Mouse (Mus musculus): Measurements from ENCODE around the gene Naa15. TPM values are rescaled to one million over a fixed set of nuclear protein-coding genes. Genes with fewer than 3 reads are reported as not detected.
"Not testable (repeated sequence)": the region's sequence is repeated elsewhere in the genome, so short reads cannot be mapped to it uniquely, and the experiment has no call there.

The Naa15 gene
- polyA plus RNA-seq, 1 experiment from 2014 or later: 49.9 TPM

DNA sequence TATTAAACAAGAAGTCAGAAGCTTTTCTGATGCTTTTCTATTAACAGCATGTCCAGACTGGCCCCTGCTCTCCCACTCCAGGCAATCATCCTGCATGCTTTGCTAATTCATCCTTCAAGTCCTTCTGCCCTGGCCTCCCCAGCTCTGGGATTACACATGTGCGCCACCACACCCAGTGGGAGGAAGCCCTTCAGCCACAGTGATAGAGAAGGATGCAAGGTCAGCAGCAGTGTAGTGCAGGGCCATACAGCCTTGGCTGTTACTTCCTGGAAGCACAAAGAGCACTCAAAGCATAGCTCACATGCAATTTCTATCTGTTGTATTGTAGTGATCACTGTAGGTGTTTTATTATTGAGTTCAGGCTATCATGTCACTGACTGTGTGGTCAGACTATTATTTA, 1.7 kb upstream of the Naa15 start:
- no peak overlapping the region for H3K4me3 ChIP-seq
- peaks cover 41% of the 10 kb centered on the region for H3K4me1 ChIP-seq
- H3K27ac ChIP-seq: peak overlapping the region; percentile 27
- 43% methylated on average over 1 of the region's 1 CpGs for WGBS (ENCODE audit: insufficient replicate concordance)
- no peaks in the 10 kb centered on the region for H3K9me3 ChIP-seq (replicated peaks)
- H3K4me2 ChIP-seq: no peak overlapping the region
- no peak for ATAC-seq
- no peaks in the 10 kb centered on the region for H3K36me3 ChIP-seq
- H3K27me3 ChIP-seq (replicated peaks): no peaks in the 10 kb centered on the region
- no peak overlapping the region for H3K9ac ChIP-seq

- WGBS (ENCODE audit: insufficient replicate concordance): under 1% methylated on average over 20 of the region's 30 CpGs
- peak; percentile 54 for ATAC-seq
- H3K27ac ChIP-seq: peak overlapping the region; percentile 97
- H3K4me1 ChIP-seq: peaks cover 56% of the 10 kb centered on the region
- H3K9me3 ChIP-seq (replicated peaks): no peaks in the 10 kb centered on the region
- H3K4me3 ChIP-seq: peak overlapping the region; percentile 99
- peaks cover 13% of the 10 kb centered on the region; the same call in 1 of the 2 replicates for H3K36me3 ChIP-seq
- H3K27me3 ChIP-seq (replicated peaks): no peaks in the 10 kb centered on the region
- H3K9ac ChIP-seq: peak overlapping the region; percentile 99
- H3K4me2 ChIP-seq: peak overlapping the region; percentile 85
Measured at GRCm38 (mm10) chr3:51416073-51416363, 1.1 kb downstream of the Naa15 start.

- H3K4me1 ChIP-seq: peaks cover 58% of the 10 kb centered on the region
- peak overlapping the region; percentile 85 for H3K4me2 ChIP-seq
- peaks cover 16% of the 10 kb centered on the region; the same call in 1 of the 2 replicates for H3K36me3 ChIP-seq
- no peaks in the 10 kb centered on the region for H3K27me3 ChIP-seq (replicated peaks)
- peak; percentile 53 for ATAC-seq
- peak overlapping the region; percentile 99 for H3K4me3 ChIP-seq
- peak overlapping the region; percentile 97 for H3K27ac ChIP-seq
- no peaks in the 10 kb centered on the region for H3K9me3 ChIP-seq (replicated peaks)
- H3K9ac ChIP-seq: peak overlapping the region; percentile 99
- WGBS (ENCODE audit: insufficient replicate concordance): under 1% methylated on average over 56 of the region's 68 CpGs
Measured at GRCm38 (mm10) chr3:51416364-51417134, 1.6 kb downstream of the Naa15 start.

GRCm38 (mm10) chr3:51417135-51417458, 2.1 kb downstream of the Naa15 start:
- WGBS (ENCODE audit: insufficient replicate concordance): 5% methylated on average over 8 of the region's 8 CpGs
- peak overlapping the region; percentile 85 for H3K4me2 ChIP-seq
- no peak for ATAC-seq
- peak overlapping the region; percentile 97 for H3K27ac ChIP-seq
- no peaks in the 10 kb centered on the region for H3K27me3 ChIP-seq (replicated peaks)
- peaks cover 61% of the 10 kb centered on the region for H3K4me1 ChIP-seq
- H3K36me3 ChIP-seq: peaks cover 22% of the 10 kb centered on the region; the same call in 1 of the 2 replicates
- no peaks in the 10 kb centered on the region for H3K9me3 ChIP-seq (replicated peaks)
- H3K4me3 ChIP-seq: peak overlapping the region; percentile 99
- peak overlapping the region; percentile 99 for H3K9ac ChIP-seq

- 44% methylated on average over 2 of the region's 2 CpGs for WGBS (ENCODE audit: insufficient replicate concordance)
- ATAC-seq: no peak
- Histone ChIP-seq H3K4me3 (peak overlapping the region; percentile 99), H3K4me2 (peak overlapping the region; percentile 85), H3K27me3 (replicated peaks) (no peaks in the 10 kb centered on the region), H3K9me3 (replicated peaks) (no peaks in the 10 kb centered on the region), H3K36me3 (peaks cover 23% of the 10 kb centered on the region; the same call in 1 of the 2 replicates), H3K9ac (peak overlapping the region; percentile 99), H3K4me1 (peaks cover 62% of the 10 kb centered on the region), H3K27ac (peak overlapping the region; percentile 97)
Measured at GRCm38 (mm10) chr3:51417485-51417884, 2.5 kb downstream of the Naa15 start.

DNA sequence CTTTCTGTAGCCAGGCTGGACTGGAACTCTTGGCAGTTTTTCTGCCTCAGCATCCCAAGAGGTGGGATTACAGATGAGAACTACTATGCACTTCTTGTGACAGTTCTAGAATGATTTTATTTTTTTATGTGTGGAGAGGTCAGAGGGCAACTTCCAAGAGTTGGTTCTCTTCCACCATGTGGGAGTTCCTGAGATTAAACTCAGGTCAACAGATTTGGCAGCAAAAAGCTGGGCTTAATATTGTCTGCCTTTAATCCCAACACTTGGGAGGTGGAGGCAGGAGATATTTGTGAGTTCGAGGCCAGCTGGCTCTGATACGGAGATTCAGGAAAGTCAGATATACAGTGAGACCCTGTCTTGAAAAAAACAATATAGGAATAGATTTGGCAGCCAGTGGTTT, 3.0 kb downstream of the Naa15 start:
- ATAC-seq: no peak
- Histone ChIP-seq H3K9me3 (replicated peaks) (no peaks in the 10 kb centered on the region), H3K4me1 (peaks cover 64% of the 10 kb centered on the region), H3K36me3 (peaks cover 23% of the 10 kb centered on the region; the same call in 1 of the 2 replicates), H3K27me3 (replicated peaks) (no peaks in the 10 kb centered on the region), H3K9ac (peak overlapping the region; percentile 41; the same call in 1 of the 2 replicates), H3K27ac (no peak overlapping the region), H3K4me3 (peak overlapping the region; percentile 99), H3K4me2 (peak overlapping the region; percentile 85)
- WGBS (ENCODE audit: insufficient replicate concordance): 38% methylated on average over 2 of the region's 2 CpGs

DNA sequence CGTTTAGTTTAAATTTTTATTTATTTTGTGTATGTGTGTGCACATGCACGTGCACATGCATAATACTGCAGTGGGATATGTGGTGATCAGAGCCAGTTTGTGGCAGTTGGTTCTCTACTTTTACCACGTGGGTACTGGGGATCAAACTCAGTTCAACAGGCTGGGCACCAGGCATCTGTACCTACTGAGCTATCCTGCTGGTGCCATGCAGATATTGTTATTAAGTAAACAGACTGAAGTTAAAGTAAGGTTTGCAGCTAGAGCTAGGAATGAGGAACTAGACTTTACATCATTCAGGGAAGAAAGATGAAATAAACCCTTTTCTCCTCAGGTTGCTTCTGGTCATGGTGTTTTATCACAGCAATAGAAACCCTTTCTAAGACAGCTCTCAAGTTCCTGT, 7.0 kb downstream of the Naa15 start:
- Histone ChIP-seq H3K27ac (no peak overlapping the region), H3K36me3 (peaks cover 28% of the 10 kb centered on the region; the same call in 1 of the 2 replicates), H3K9me3 (replicated peaks) (no peaks in the 10 kb centered on the region), H3K4me3 (no peak overlapping the region), H3K27me3 (replicated peaks) (no peaks in the 10 kb centered on the region), H3K4me1 (peaks cover 42% of the 10 kb centered on the region), H3K4me2 (no peak overlapping the region), H3K9ac (no peak overlapping the region)
- WGBS (ENCODE audit: insufficient replicate concordance): 53% methylated on average over 3 of the region's 3 CpGs
- ATAC-seq: no peak

DNA sequence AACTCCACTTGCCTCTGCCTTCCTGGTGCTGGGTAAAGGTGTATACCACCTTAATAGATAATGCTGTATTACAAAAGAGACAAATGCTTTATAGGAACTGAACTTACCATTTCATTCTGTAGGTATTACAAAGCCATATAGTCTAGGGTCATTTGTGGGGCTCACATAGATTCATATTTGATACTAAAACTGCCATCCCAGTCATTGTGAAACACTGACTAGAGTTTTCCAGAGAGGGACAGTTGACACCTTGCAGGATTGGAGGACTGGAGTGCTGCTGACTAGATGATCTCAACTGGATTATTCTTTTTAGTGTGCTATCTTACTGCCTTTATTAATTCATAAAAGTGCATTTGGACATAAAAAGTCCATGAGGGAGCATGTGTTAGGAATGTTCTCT, 10.4 kb downstream of the Naa15 start:
- H3K36me3 ChIP-seq: peaks cover 22% of the 10 kb centered on the region; the same call in 1 of the 2 replicates
- H3K4me3 ChIP-seq: no peak overlapping the region
- no peak overlapping the region for H3K4me2 ChIP-seq
- ATAC-seq: no peak
- H3K4me1 ChIP-seq: peaks cover 24% of the 10 kb centered on the region
- no peak overlapping the region for H3K27ac ChIP-seq
- H3K9me3 ChIP-seq (replicated peaks): no peaks in the 10 kb centered on the region
- no peaks in the 10 kb centered on the region for H3K27me3 ChIP-seq (replicated peaks)
- H3K9ac ChIP-seq: no peak overlapping the region

- H3K4me2 ChIP-seq; H3K9ac ChIP-seq; ATAC-seq; H3K9me3 ChIP-seq (replicated peaks); H3K27me3 ChIP-seq (replicated peaks); H3K4me3 ChIP-seq; H3K27ac ChIP-seq: not testable (repeated sequence)
- WGBS (ENCODE audit: insufficient replicate concordance): 71% methylated on average over 5 of the region's 5 CpGs
- peaks cover 38% of the 10 kb centered on the region for H3K36me3 ChIP-seq
- peaks cover 11% of the 10 kb centered on the region for H3K4me1 ChIP-seq
Measured at GRCm38 (mm10) chr3:51434364-51434763, 19.4 kb downstream of the Naa15 start.

DNA sequence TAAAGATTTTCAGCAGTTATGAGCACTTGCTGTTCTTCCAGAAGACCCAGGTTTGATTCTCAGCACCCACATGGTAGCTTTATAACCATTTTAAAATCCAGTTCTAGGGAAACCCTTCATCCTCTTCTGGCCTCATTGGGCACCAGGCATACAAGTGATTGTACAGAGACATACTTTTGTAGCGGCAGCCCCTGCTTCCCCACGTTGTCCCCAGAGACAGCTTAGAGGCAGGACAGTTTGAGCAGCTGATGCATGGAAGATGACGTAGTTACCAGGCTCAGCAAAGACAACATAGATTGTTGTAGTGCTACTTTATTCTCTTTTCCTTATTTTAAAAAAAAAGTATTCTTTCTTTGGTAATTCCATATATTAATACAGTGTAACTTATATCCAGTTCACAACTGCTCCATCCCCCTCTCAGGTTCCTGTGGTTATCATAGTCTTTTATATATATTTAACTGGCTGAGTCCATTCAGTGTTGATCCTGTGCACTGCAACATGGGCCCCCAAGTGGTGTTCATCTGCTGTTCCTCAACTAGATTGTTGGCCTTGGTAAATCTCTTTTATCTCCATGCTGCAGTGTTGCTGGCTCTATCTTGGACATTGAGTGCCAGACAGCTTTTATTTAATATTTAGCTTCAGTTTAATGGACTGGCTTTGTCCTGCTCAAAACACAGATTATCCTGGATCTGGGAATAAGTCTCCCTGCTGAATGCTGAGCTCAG, 20.1 kb downstream of the Naa15 start:
- peaks cover 11% of the 10 kb centered on the region for H3K4me1 ChIP-seq
- no peak overlapping the region for H3K9ac ChIP-seq
- H3K27ac ChIP-seq: no peak overlapping the region
- no peak for ATAC-seq
- 78% methylated on average over 3 of the region's 3 CpGs for WGBS (ENCODE audit: insufficient replicate concordance)
- no peak overlapping the region for H3K4me3 ChIP-seq
- no peaks in the 10 kb centered on the region for H3K9me3 ChIP-seq (replicated peaks)
- H3K4me2 ChIP-seq: no peak overlapping the region
- no peaks in the 10 kb centered on the region for H3K27me3 ChIP-seq (replicated peaks)
- peaks cover 42% of the 10 kb centered on the region for H3K36me3 ChIP-seq

DNA sequence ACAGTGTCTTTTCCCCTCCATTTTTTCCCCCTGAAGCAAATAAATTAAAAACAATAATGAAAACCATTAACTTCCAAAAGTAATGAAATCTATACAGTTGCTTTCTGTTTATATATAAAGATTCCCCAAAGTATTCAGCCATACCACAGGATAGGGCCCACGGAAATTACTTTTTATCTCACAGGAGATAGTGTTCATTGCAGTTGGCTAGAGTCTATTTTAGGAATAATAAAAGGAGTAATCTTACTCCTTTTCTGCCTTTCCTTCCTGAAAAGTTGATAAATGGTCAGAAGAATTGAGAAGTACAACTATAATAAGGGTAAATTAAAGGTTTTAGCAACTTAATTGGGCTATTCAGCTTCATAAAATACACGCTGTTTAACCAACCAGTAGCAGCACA, 53.6 kb downstream of the Naa15 start:
- H3K27ac ChIP-seq: no peak overlapping the region
- peaks cover 93% of the 10 kb centered on the region for H3K36me3 ChIP-seq
- H3K27me3 ChIP-seq (replicated peaks): no peaks in the 10 kb centered on the region
- H3K9me3 ChIP-seq (replicated peaks): no peaks in the 10 kb centered on the region
- WGBS (ENCODE audit: insufficient replicate concordance): 76% methylated on average over 2 of the region's 2 CpGs
- H3K4me1 ChIP-seq: no peaks in the 10 kb centered on the region
- no peak overlapping the region for H3K4me3 ChIP-seq
- ATAC-seq: no peak
- H3K9ac ChIP-seq: no peak overlapping the region
- no peak overlapping the region for H3K4me2 ChIP-seq

GRCm38 (mm10) chr3:51475706-51476105, 60.8 kb downstream of the Naa15 start:
- 75% methylated on average over 4 of the region's 4 CpGs for WGBS (ENCODE audit: insufficient replicate concordance)
- H3K4me2 ChIP-seq: no peak overlapping the region
- H3K36me3 ChIP-seq: peaks cover 49% of the 10 kb centered on the region
- H3K4me1 ChIP-seq: no peaks in the 10 kb centered on the region
- no peaks in the 10 kb centered on the region for H3K27me3 ChIP-seq (replicated peaks)
- ATAC-seq: no peak
- no peak overlapping the region for H3K4me3 ChIP-seq
- H3K9ac ChIP-seq: no peak overlapping the region
- no peak overlapping the region for H3K27ac ChIP-seq
- H3K9me3 ChIP-seq (replicated peaks): no peaks in the 10 kb centered on the region

Data from liver, embryonic 12.5 days (tissue).